Mouse (Mus musculus) liver, embryonic 14.5 days (tissue): ENCODE data around the gene Islr. TPM values are rescaled to one million over a fixed set of nuclear protein-coding genes. Genes with fewer than 3 reads are reported as not detected.

ENCODE experiments used
- ATAC-seq: fragments of 200-750 bp; cut with Nextera tagmentation; 2 replicates; pipeline ENCODE4 v1.8.0; 2017; ENCODE audit warnings: moderate number of reproducible peaks, mild to moderate bottlenecking, moderate library complexity; ENCODE audit not compliant: insufficient read depth
- DNase-seq, 3 experiments: peaks; one replicate each; pipeline ENCODE4 v3.0.0-alpha.2; 2012 to 2013; ENCODE audit warnings: low read depth in 3 of 3, low spot score in 3 of 3
- H3K27ac ChIP-seq: fragments of 300-500 bp; sonication (generic); 2 replicates; pipeline ENCODE4 v1.5.1; 2014; ENCODE audit warnings: moderate library complexity, mild to moderate bottlenecking, control low read depth, inconsistent platforms
- H3K27me3 ChIP-seq: fragments of 300-500 bp; sonication (generic); 2 replicates; pipeline ENCODE4 v1.6.1; 2014; ENCODE audit warnings: mild to moderate bottlenecking, low read length, moderate library complexity; ENCODE audit not compliant: control insufficient read depth, insufficient read depth
- H3K36me3 ChIP-seq: fragments of 300-500 bp; sonication (generic); replicated peaks from 2 replicates; pipeline ENCODE4 v1.6.1; 2014; ENCODE audit warnings: low read depth; ENCODE audit not compliant: control insufficient read depth, insufficient read depth
- H3K4me1 ChIP-seq, 2 experiments: fragments of 200-500 bp in 1 of 2; fragments of 300-500 bp in 1 of 2; sonication (generic) in 1 of 2; replicated peaks; 2 replicates each; pipeline ENCODE4 v1.6.1; 2012 to 2014; ENCODE audit warnings: antibody characterized with exemption in 1 of 2, inconsistent platforms in 1 of 2, low read length in 1 of 2; ENCODE audit not compliant: control insufficient read depth in 2 of 2, insufficient read depth in 2 of 2
- H3K4me2 ChIP-seq: fragments of 300-500 bp; sonication (generic); 2 replicates; pipeline ENCODE4 v1.6.1; 2014; ENCODE audit warnings: low read depth, mild to moderate bottlenecking, control low read depth, moderate library complexity
- H3K4me3 ChIP-seq, 2 experiments: fragments of 200-500 bp in 1 of 2; fragments of 300-500 bp in 1 of 2; sonication (generic) in 1 of 2; 2 replicates each; pipeline ENCODE4 v1.5.1; 2012 to 2014; ENCODE audit warnings: low read depth in 2 of 2, low read length in 2 of 2, mild to moderate bottlenecking in 2 of 2, control low read depth in 1 of 2, inconsistent platforms in 1 of 2, moderate library complexity in 1 of 2; ENCODE audit not compliant: insufficient read depth in 1 of 2
- H3K9ac ChIP-seq: fragments of 300-500 bp; sonication (generic); replicated peaks from 2 replicates; pipeline ENCODE4 v1.6.1; 2014; ENCODE audit warnings: mild to moderate bottlenecking, control low read depth, moderate library complexity
- H3K9me3 ChIP-seq: fragments of 300-500 bp; sonication (generic); 2 replicates; pipeline ENCODE4 v1.6.1; 2016; ENCODE audit warnings: low read length, mixed read lengths; ENCODE audit not compliant: control insufficient read depth
- CTCF ChIP-seq: IDR thresholded peaks from 2 replicates; pipeline ENCODE4 v1.5.1; 2016; ENCODE audit warnings: antibody characterized with exemption, low read depth, control low read depth
- EP300 ChIP-seq: IDR thresholded peaks from 2 replicates; pipeline ENCODE4 v1.6.1; 2016; ENCODE audit warnings: antibody characterized with exemption, low read depth
- WGBS: fragments of 180-500 bp; shearing (Covaris S2); extraction: QIAGEN DNeasy Blood & Tissue Kit; methylation state at CpG from one replicate; pipeline ENCODE4 v1.1.7; 2014; ENCODE audit not compliant: insufficient replicate concordance; 5-methylcytosine and 5-hydroxymethylcytosine counted together
- polyA plus RNA-seq, 2 experiments: library from polyadenylated mRNA; depleted of rRNA in 1 of 2; stranded (reverse) in 1 of 2; unstranded in 1 of 2; fragments of >200 nt; fragmentation: Nextera tagmentation in 1 of 2; extraction: Ambion mirVana in 1 of 2; gene quantifications; 2 replicates each; pipeline versions ENCODE4 v1.2.1 to v1.2.3; 2012 to 2014

Islr gene
- polyA plus RNA-seq, 2 experiments: 1.1 to 3.6 TPM

GRCm38 (mm10) chr9:58213377-58213776 lies 9.3 kb upstream of the Islr start:
- 15% methylated on average over 5 of the region's 5 CpGs for WGBS
- Histone ChIP-seq H3K9me3 (no peaks in the 10 kb centered on the region), H3K9ac (peak overlapping the region; percentile 65), H3K4me2 (peak overlapping the region; percentile 78), H3K36me3 (no peaks in the 10 kb centered on the region), H3K4me1 (peaks cover 35 to 36% of the 10 kb centered on the region in 2 experiments), H3K27me3 (no peaks in the 10 kb centered on the region; the same call in 1 of the 2 replicates), H3K27ac (peak overlapping the region; percentile 88), H3K4me3 (peak overlapping the region in 1 of 2 experiments; percentile 27; a peak in 3 of 4 replicates)
- TF ChIP-seq EP300 (no peak), CTCF (no peak)
- peak; percentile 77 for ATAC-seq
- DNase-seq: no peak

GRCm38 (mm10) chr9:58210304-58210627 lies 6.2 kb upstream of the Islr start:
- no peak for ATAC-seq
- H3K36me3 ChIP-seq: no peaks in the 10 kb centered on the region
- WGBS: 54% methylated on average over 2 of the region's 2 CpGs

GRCm38 (mm10) chr9:58209462-58210303 lies 5.6 kb upstream of the Islr start:
- Histone ChIP-seq H3K4me2 (no peak overlapping the region), H3K4me1 (peaks cover 24 to 25% of the 10 kb centered on the region in 2 experiments), H3K27me3 (peaks cover 2% of the 10 kb centered on the region), H3K36me3 (no peaks in the 10 kb centered on the region), H3K27ac (no peak overlapping the region), H3K9ac (no peak overlapping the region), H3K9me3 (no peaks in the 10 kb centered on the region), H3K4me3 (no peak overlapping the region)
- no peak for DNase-seq
- ATAC-seq: no peak
- WGBS: 72% methylated on average over 8 of the region's 8 CpGs
- TF ChIP-seq CTCF: no peak
- no peak for TF ChIP-seq EP300

More at GRCm38 (mm10) chr9:58210304-58210627, 6.2 kb upstream of the Islr start:
- Histone ChIP-seq H3K27ac (no peak overlapping the region), H3K4me2 (no peak overlapping the region), H3K4me1 (peaks cover 30% of the 10 kb centered on the region in 2 experiments), H3K9me3 (no peaks in the 10 kb centered on the region), H3K27me3 (peaks cover 2% of the 10 kb centered on the region; the same call in 1 of the 2 replicates), H3K9ac (no peak overlapping the region), H3K4me3 (no peak overlapping the region)
- TF ChIP-seq CTCF: no peak
- no peak for TF ChIP-seq EP300
- no peak for DNase-seq

GRCm38 (mm10) chr9:58206013-58206412 lies 1.9 kb upstream of the Islr start:
- no peak overlapping the region for H3K27ac ChIP-seq
- H3K4me1 ChIP-seq: peaks cover 0 to 3% of the 10 kb centered on the region in 2 experiments; a peak in 1 of 4 replicates
- H3K27me3 ChIP-seq: peaks cover 36% of the 10 kb centered on the region
- 71% methylated on average over 7 of the region's 7 CpGs for WGBS
- H3K9ac ChIP-seq: no peak overlapping the region
- H3K4me2 ChIP-seq: no peak overlapping the region
- ATAC-seq (no peak), DNase-seq (no peak)
- no peak overlapping the region for H3K4me3 ChIP-seq
- H3K36me3 ChIP-seq: no peaks in the 10 kb centered on the region
- TF ChIP-seq CTCF (no peak), EP300 (no peak)
- no peaks in the 10 kb centered on the region for H3K9me3 ChIP-seq

GRCm38 (mm10) chr9:58204448-58205000 lies 418 bp upstream of the Islr start:
- peaks cover 51% of the 10 kb centered on the region for H3K27me3 ChIP-seq
- no peaks in the 10 kb centered on the region for H3K36me3 ChIP-seq
- peak; percentile 62 to 69 (median 63) for DNase-seq
- H3K27ac ChIP-seq: no peak overlapping the region
- H3K4me1 ChIP-seq: no peaks in the 10 kb centered on the region
- peak overlapping the region; percentile 15; the same call in 1 of the 2 replicates for H3K9ac ChIP-seq
- WGBS: 3% methylated on average over 18 of the region's 18 CpGs
- H3K4me2 ChIP-seq: peak overlapping the region; percentile 61
- H3K4me3 ChIP-seq: peak overlapping the region; percentile 49 to 60
- ATAC-seq: peak; percentile 84
- TF ChIP-seq EP300 (no peak), CTCF (peak; percentile 99)
- no peaks in the 10 kb centered on the region for H3K9me3 ChIP-seq
